Mouse (Mus musculus) heart, adult 2 months (tissue): ENCODE results near the gene Sh3bp4. TPM values are rescaled to one million over a fixed set of nuclear protein-coding genes. Genes with fewer than 3 reads are reported as not detected.

Experiments
- DNase-seq, 2 experiments: peaks; one replicate each; pipeline ENCODE4 v3.0.0; 2021
- H3K27ac ChIP-seq: fragments of 200-600 bp; 2 replicates; pipeline ENCODE4 v1.8.1; 2022
- H3K27me3 ChIP-seq: fragments of 200-500 bp; 2 replicates; pipeline ENCODE4 v1.6.1; 2012; ENCODE audit warnings: mild to moderate bottlenecking, low read length, inconsistent platforms, mixed read lengths; ENCODE audit not compliant: control insufficient read depth, insufficient read depth
- H3K36me3 ChIP-seq: fragments of 200-500 bp; 2 replicates; pipeline ENCODE4 v1.6.1; 2012; ENCODE audit warnings: low read length, inconsistent platforms; ENCODE audit not compliant: control insufficient read depth, insufficient read depth
- H3K4me1 ChIP-seq: fragments of 200-500 bp; 2 replicates; pipeline ENCODE4 v1.6.1; 2011; ENCODE audit warnings: low read length; ENCODE audit not compliant: control insufficient read depth, insufficient read depth
- H3K4me3 ChIP-seq: fragments of 200-600 bp; 2 replicates; pipeline ENCODE4 v1.8.1; 2022
- H3K79me2 ChIP-seq: fragments of 200-500 bp; replicated peaks from 2 replicates; pipeline ENCODE4 v1.6.1; 2012; ENCODE audit warnings: mild to moderate bottlenecking, inconsistent platforms, low read length, moderate library complexity, mixed read lengths; ENCODE audit not compliant: control insufficient read depth, insufficient read depth
- H3K9ac ChIP-seq: fragments of 200-500 bp; 2 replicates; pipeline ENCODE4 v1.6.1; 2012; ENCODE audit warnings: low read depth, mild to moderate bottlenecking, control low read depth, inconsistent platforms, low read length, mixed read lengths
- CTCF ChIP-seq: fragments of 200-600 bp; IDR thresholded peaks from 2 replicates; pipeline ENCODE4 v1.8.1; 2022; ENCODE audit warnings: antibody characterized with exemption, mild to moderate bottlenecking, moderate library complexity
- EP300 ChIP-seq: fragments of 200-500 bp; IDR thresholded peaks from 2 replicates; pipeline ENCODE4 v1.6.1; 2011; ENCODE audit warnings: low read depth, low read length, control low read depth; ENCODE audit not compliant: insufficient read depth
- POLR2A ChIP-seq: fragments of 200-500 bp; IDR thresholded peaks from 2 replicates; pipeline ENCODE4 v1.6.1; 2011; ENCODE audit warnings: mild to moderate bottlenecking, low read depth, low read length, control low read depth; ENCODE audit not compliant: insufficient read depth
- WGBS: fragments of 180-500 bp; shearing (Covaris S2); methylation state at CpG from one replicate; pipeline ENCODE4 v1.1.7; 2018; 5-methylcytosine and 5-hydroxymethylcytosine counted together
- intact Hi-C: fragments of 180-260 bp; cut with DNase I; formaldehyde crosslinking; loops from one replicate; pipeline ENCODE4 v1.15.1; 2025
- polyA plus RNA-seq: library from polyadenylated mRNA; depleted of rRNA; stranded (reverse); fragments of >200 nt; gene quantifications from 2 replicates; pipeline ENCODE4 v1.2.3, GENCODE M21; 2012
- total RNA-seq, 2 experiments: library from RNA; stranded (reverse); gene quantifications; 2 replicates each; pipeline ENCODE4 v1.2.3; 2021

Sh3bp4 gene
- total and polyA plus RNA-seq, 3 experiments, result 8.6 to 11.1 (median 10.0) TPM

- DNase-seq, result no peak
- peaks cover 6% of the 10 kb centered on the region; the same call in 1 of the 2 replicates for H3K36me3 ChIP-seq
- peak overlapping the region; percentile 12 for H3K27ac ChIP-seq
- intact Hi-C loops, result no loop called here
- H3K79me2 ChIP-seq, result peaks cover 9% of the 10 kb centered on the region
- H3K27me3 ChIP-seq, result no peaks in the 10 kb centered on the region
- no peak overlapping the region for H3K4me3 ChIP-seq
- 15% methylated on average over 6 of the region's 6 CpGs for WGBS
- TF ChIP-seq EP300, result no peak
- no peak for TF ChIP-seq POLR2A
- TF ChIP-seq CTCF, result no peak
- no peak overlapping the region for H3K9ac ChIP-seq
- H3K4me1 ChIP-seq, result peaks cover 30% of the 10 kb centered on the region
These were observed 38.2 kb downstream of the Sh3bp4 start for GRCm38 (mm10) chr1:89108340-89108896.

DNA sequence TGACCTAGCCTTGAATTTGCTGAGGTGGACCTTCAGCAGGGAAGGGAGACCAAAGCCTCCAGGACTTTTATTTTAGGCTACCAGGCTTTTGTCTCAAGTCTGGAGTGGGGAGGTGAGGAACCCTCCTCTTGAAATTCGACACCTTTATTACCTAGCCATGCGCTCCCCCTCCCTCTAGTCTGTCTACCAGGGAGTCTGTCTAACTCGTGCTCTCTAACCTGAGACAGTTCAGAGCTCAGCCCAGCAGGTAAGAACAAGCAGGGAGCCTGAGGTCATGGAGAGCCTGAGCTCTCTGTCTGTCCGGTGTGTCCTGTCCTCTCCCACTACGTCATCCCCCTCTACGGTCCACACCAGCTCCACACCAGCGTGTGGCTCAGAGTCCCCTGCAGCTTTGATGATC is 39.6 kb downstream of the Sh3bp4 start:
- Histone ChIP-seq H3K9ac (no peak overlapping the region), H3K79me2 (peaks cover 9% of the 10 kb centered on the region), H3K36me3 (peaks cover 6% of the 10 kb centered on the region; the same call in 1 of the 2 replicates), H3K4me1 (peaks cover 22% of the 10 kb centered on the region), H3K27me3 (no peaks in the 10 kb centered on the region), H3K27ac (no peak overlapping the region), H3K4me3 (no peak overlapping the region)
- intact Hi-C loops, result no loop called here
- no peak for DNase-seq
- WGBS, result 78% methylated on average over 7 of the region's 7 CpGs
- TF ChIP-seq EP300 (no peak), POLR2A (no peak), CTCF (no peak)

DNA sequence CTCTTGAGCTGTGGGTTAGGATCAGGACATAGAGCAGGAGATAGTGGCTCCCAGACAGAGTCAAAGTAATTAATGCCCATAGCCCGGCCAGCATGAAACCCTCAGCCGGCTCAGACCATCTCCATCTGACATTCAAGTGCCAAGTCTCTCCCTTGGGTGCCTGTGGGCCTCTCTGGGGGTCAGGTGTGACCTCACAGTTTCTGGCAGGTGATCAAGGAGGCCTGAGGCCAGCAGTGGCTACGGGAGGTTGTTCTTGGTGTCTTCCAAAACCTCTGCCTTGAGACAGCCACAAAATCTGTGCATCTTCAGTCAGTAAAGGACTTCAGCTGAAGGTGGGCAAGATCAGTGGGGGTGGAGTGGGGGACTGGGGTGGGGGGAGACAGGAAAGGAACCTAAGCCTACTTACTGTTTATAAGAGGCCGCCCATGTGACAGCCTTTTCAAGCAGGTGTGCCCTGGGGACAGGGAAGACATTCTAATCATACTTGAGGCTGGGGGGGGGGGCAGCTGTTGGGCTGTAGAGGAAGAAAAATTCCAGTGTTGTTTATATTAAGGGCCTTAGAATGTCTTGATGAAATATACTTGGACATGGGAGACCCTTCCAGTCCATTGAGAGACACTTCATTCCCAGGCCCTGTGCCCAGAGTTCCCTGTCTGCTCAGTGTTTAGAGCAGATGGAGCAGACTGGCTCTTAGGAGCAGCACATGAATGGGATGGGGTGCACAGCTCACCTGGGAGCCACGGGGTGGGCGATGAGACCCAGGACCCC is 40.7 kb downstream of the Sh3bp4 start:
- intact Hi-C loops, result no loop called here
- Histone ChIP-seq H3K9ac (no peak overlapping the region), H3K4me1 (peaks cover 20% of the 10 kb centered on the region), H3K79me2 (peaks cover 9% of the 10 kb centered on the region), H3K27ac (no peak overlapping the region), H3K36me3 (peaks cover 6% of the 10 kb centered on the region; the same call in 1 of the 2 replicates), H3K27me3 (no peaks in the 10 kb centered on the region), H3K4me3 (no peak overlapping the region)
- TF ChIP-seq POLR2A (no peak), CTCF (no peak), EP300 (no peak)
- no peak for DNase-seq
- 70% methylated on average over 6 of the region's 6 CpGs for WGBS

GRCm38 (mm10) chr1:89112544-89112943 is 42.3 kb downstream of the Sh3bp4 start:
- 30% methylated on average over 1 of the region's 1 CpGs for WGBS
- no peak overlapping the region for H3K4me3 ChIP-seq
- H3K4me1 ChIP-seq, result peaks cover 24% of the 10 kb centered on the region
- H3K27ac ChIP-seq, result no peak overlapping the region
- H3K27me3 ChIP-seq, result no peaks in the 10 kb centered on the region
- intact Hi-C loops, result no loop called here
- DNase-seq, result peak in 1 of 2 experiments; percentile 39
- H3K79me2 ChIP-seq, result peaks cover 13% of the 10 kb centered on the region
- no peak overlapping the region for H3K9ac ChIP-seq
- peaks cover 6% of the 10 kb centered on the region; the same call in 1 of the 2 replicates for H3K36me3 ChIP-seq
- TF ChIP-seq POLR2A (no peak), CTCF (no peak), EP300 (no peak)

DNA sequence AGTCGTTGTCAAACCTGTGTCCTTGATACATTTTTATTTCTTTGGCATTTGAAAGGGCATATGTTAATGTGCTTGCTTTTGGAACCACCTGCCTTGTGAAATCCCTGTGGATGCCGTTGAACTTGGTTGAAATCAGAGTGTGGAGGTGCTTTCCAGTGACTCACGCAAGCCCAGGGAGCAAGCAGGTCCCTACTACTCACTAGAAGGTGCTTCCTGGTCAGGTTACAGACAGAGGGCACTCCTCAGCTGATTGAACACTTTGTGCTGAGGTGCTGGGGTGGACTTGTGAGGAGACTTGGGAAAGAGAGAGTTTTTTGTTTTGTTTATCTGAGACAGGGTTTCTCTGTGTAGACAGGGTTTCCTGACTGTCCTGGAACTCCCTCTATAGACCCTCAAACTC is 43.5 kb downstream of the Sh3bp4 start:
- 83% methylated on average over 3 of the region's 3 CpGs for whole genome bisulfite sequencing
- intact Hi-C loops, result no loop called here
- TF ChIP-seq CTCF (no peak), EP300 (no peak), POLR2A (no peak)
- Histone ChIP-seq H3K9ac (no peak overlapping the region), H3K4me1 (peaks cover 22% of the 10 kb centered on the region), H3K79me2 (peaks cover 9% of the 10 kb centered on the region), H3K36me3 (no peaks in the 10 kb centered on the region), H3K27ac (no peak overlapping the region), H3K4me3 (no peak overlapping the region), H3K27me3 (no peaks in the 10 kb centered on the region)
- DNase-seq, result no peak

- TF ChIP-seq CTCF (no peak), EP300 (no peak)
- H3K4me1 ChIP-seq, result peaks cover 37% of the 10 kb centered on the region
- H3K4me3 ChIP-seq, result no peak overlapping the region
- no peak overlapping the region for H3K9ac ChIP-seq
- H3K27me3 ChIP-seq, result no peaks in the 10 kb centered on the region
- H3K27ac ChIP-seq, result peak overlapping the region; percentile 64; the same call in 1 of the 2 replicates
- WGBS, result 80% methylated on average over 5 of the region's 5 CpGs
- H3K36me3 ChIP-seq, result no peaks in the 10 kb centered on the region
- H3K79me2 ChIP-seq, result peaks cover 8% of the 10 kb centered on the region
- DNase-seq, result no peak
- intact Hi-C loops, result no loop called here
These were observed 46.8 kb downstream of the Sh3bp4 start for GRCm38 (mm10) chr1:89117062-89117461.
